Mouse (Mus musculus): ENCODE measurements around the gene Fto.

Gene Fto

GRCm38 (mm10) chr8:91680125-91680524, 366.8 kb downstream of the Fto start:
- DNase-seq (ENCODE audit: low read depth): no peak

GRCm38 (mm10) chr8:91684596-91685317, 371.4 kb downstream of the Fto start:
- no peak for DNase-seq (ENCODE audit: low read depth)

GRCm38 (mm10) chr8:91685408-91685807, 372.1 kb downstream of the Fto start:
- no peak for DNase-seq (ENCODE audit: low read depth)

GRCm38 (mm10) chr8:91692056-91692721, 378.9 kb downstream of the Fto start:
- no peak for DNase-seq (ENCODE audit: low read depth)

- DNase-seq (ENCODE audit: low read depth): no peak
These were observed 393.2 kb downstream of the Fto start for GRCm38 (mm10) chr8:91706533-91706932.

- DNase-seq (ENCODE audit: low read depth): no peak
These were observed 395.3 kb downstream of the Fto start for GRCm38 (mm10) chr8:91708661-91709060.

GRCm38 (mm10) chr8:91709768-91710167, 396.4 kb downstream of the Fto start:
- no peak for DNase-seq (ENCODE audit: low read depth)

- no peak for DNase-seq (ENCODE audit: low read depth)
These were observed 397.9 kb downstream of the Fto start for GRCm38 (mm10) chr8:91711202-91711601.

GRCm38 (mm10) chr8:91711981-91712598, 398.8 kb downstream of the Fto start:
- DNase-seq (ENCODE audit: low read depth): no peak

GRCm38 (mm10) chr8:91712731-91713569, 399.6 kb downstream of the Fto start:
- DNase-seq (ENCODE audit: low read depth): no peak

GRCm38 (mm10) chr8:91713677-91714312, 400.5 kb downstream of the Fto start:
- DNase-seq (ENCODE audit: low read depth): no peak

- DNase-seq (ENCODE audit: low read depth): no peak
These were observed 401.4 kb downstream of the Fto start for GRCm38 (mm10) chr8:91714733-91715132.

GRCm38 (mm10) chr8:91715387-91716085, 402.2 kb downstream of the Fto start:
- no peak for DNase-seq (ENCODE audit: low read depth)

Data from naive thymus-derived CD4-positive, alpha-beta T cell, adult 2 months (primary cell).